Mouse (Mus musculus) liver, postnatal 0 days (tissue): ENCODE data around the gene Frmpd1.

Experiments used
- CTCF ChIP-seq: sonication (generic); IDR thresholded peaks from 2 replicates; pipeline ENCODE4 v1.5.1; 2016; ENCODE audit warnings: antibody characterized with exemption, low read depth
- EP300 ChIP-seq: IDR thresholded peaks from 2 replicates; pipeline ENCODE4 v1.6.1; 2016; ENCODE audit warnings: antibody characterized with exemption, low read depth, mild to moderate bottlenecking

DNA sequence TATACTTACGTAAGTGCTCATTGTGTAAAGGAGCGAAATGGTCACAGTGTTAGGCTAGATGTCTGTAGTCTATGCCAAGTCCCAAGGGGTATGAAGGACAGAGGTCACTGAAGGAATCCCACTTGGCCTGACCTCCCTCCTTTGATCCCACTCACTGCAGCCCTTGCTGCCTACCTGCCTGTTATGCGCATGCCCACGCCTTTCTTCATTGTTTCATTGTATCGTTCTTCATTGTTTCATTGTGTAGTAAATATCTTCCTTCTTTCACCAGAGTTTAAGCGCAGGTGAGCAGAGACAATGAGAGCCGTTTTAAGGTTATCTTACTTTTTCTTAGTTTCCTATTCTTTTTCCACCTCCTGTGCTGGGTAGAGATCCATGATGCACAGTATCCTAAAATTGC, 18.6 kb downstream of the Frmpd1 start:
- TF ChIP-seq CTCF, result no peak
- no peak for TF ChIP-seq EP300
